Mouse (Mus musculus) forebrain, embryonic 11.5 days (tissue): ENCODE data around the gene Madcam1. TPM values are rescaled to one million over a fixed set of nuclear protein-coding genes. Genes with fewer than 3 reads are reported as not detected.
A peak's percentile ranks its signal among the peaks of the same experiment; 100 is the strongest.
"Not testable (repeated sequence)": the region's sequence is repeated elsewhere in the genome, so short reads cannot be mapped to it uniquely, and the experiment has no call there.

Experiments used
- ATAC-seq: fragments of 200-750 bp; cut with Nextera tagmentation; replicated peaks from 2 replicates; pipeline ENCODE4 v1.8.0; 2017; ENCODE audit warnings: moderate TSS enrichment; ENCODE audit not compliant: low FRiP score
- DNase-seq: peaks from one replicate; pipeline ENCODE4 v3.0.0-alpha.2; 2017; ENCODE audit warnings: low spot score
- H3K27ac ChIP-seq: fragments of 300-500 bp; sonication (generic); 2 replicates; pipeline ENCODE4 v1.5.1; 2014; ENCODE audit warnings: low read depth, low read length
- H3K27me3 ChIP-seq: fragments of 300-500 bp; sonication (generic); 2 replicates; pipeline ENCODE4 v1.6.1; 2014; ENCODE audit warnings: mild to moderate bottlenecking, low read length, mixed read lengths; ENCODE audit not compliant: control insufficient read depth, insufficient read depth
- H3K36me3 ChIP-seq: fragments of 300-500 bp; sonication (generic); 2 replicates; pipeline ENCODE4 v1.6.1; 2014; ENCODE audit warnings: mild to moderate bottlenecking, low read length, moderate library complexity, mixed read lengths; ENCODE audit not compliant: control insufficient read depth, insufficient read depth
- H3K4me1 ChIP-seq: fragments of 300-500 bp; sonication (generic); replicated peaks from 2 replicates; pipeline ENCODE4 v1.6.1; 2014; ENCODE audit warnings: low read length, mixed read lengths; ENCODE audit not compliant: control insufficient read depth, insufficient read depth
- H3K4me2 ChIP-seq: fragments of 300-500 bp; sonication (generic); 2 replicates; pipeline ENCODE4 v1.6.1; 2014; ENCODE audit warnings: low read depth, mild to moderate bottlenecking, low read length, moderate library complexity, mixed read lengths; ENCODE audit not compliant: severe bottlenecking
- H3K4me3 ChIP-seq: fragments of 300-500 bp; sonication (generic); 2 replicates; pipeline ENCODE4 v1.5.1; 2014; ENCODE audit warnings: low read depth, low read length
- H3K9ac ChIP-seq: fragments of 300-500 bp; sonication (generic); 2 replicates; pipeline ENCODE4 v1.6.1; 2014; ENCODE audit warnings: low read length
- H3K9me3 ChIP-seq: fragments of 300-500 bp; sonication (generic); 2 replicates; pipeline ENCODE4 v1.6.1; 2016; ENCODE audit warnings: low read length, mixed read lengths; ENCODE audit not compliant: control insufficient read depth
- WGBS: fragments of 180-500 bp; shearing (Covaris S2); extraction: QIAGEN DNeasy Blood & Tissue Kit; methylation state at CpG from one replicate; pipeline ENCODE4 v1.1.7; 2014; 5-methylcytosine and 5-hydroxymethylcytosine counted together
- polyA plus RNA-seq: library from polyadenylated mRNA; unstranded; fragments of >200 nt; fragmentation: Nextera tagmentation; extraction: Ambion mirVana; gene quantifications from 2 replicates; pipeline ENCODE4 v1.2.1, GENCODE M21; 2014

Madcam1 gene
- polyA plus RNA-seq, 1 experiment from 2014 or later: 0.83 TPM

- Histone ChIP-seq H3K27ac (no peak overlapping the region), H3K4me3 (no peak overlapping the region), H3K9ac (no peak overlapping the region), H3K9me3 (no peaks in the 10 kb centered on the region), H3K27me3 (no peaks in the 10 kb centered on the region), H3K36me3 (no peaks in the 10 kb centered on the region), H3K4me1 (peaks cover 13% of the 10 kb centered on the region), H3K4me2 (no peak overlapping the region)
- DNase-seq (no peak), ATAC-seq (no peak)
- 64% methylated on average over 10 of the region's 10 CpGs for WGBS
Measured at GRCm38 (mm10) chr10:79701443-79702129, 37.2 kb downstream of the Madcam1 start.

- not testable (repeated sequence) for H3K36me3 ChIP-seq, H3K4me3 ChIP-seq, H3K9me3 ChIP-seq, ATAC-seq, DNase-seq, H3K9ac ChIP-seq, H3K27ac ChIP-seq, H3K27me3 ChIP-seq, H3K4me2 ChIP-seq
- WGBS: 93% methylated on average over 3 of the region's 4 CpGs
- peaks cover 16% of the 10 kb centered on the region for H3K4me1 ChIP-seq
Measured at GRCm38 (mm10) chr10:79702970-79703369, 38.6 kb downstream of the Madcam1 start.

GRCm38 (mm10) chr10:79703541-79703940, 39.2 kb downstream of the Madcam1 start:
- Histone ChIP-seq H3K27me3 (no peaks in the 10 kb centered on the region), H3K36me3 (no peaks in the 10 kb centered on the region), H3K4me2 (peak overlapping the region; percentile 73; the same call in 1 of the 2 replicates), H3K4me3 (peak overlapping the region; percentile 84), H3K9me3 (no peaks in the 10 kb centered on the region), H3K9ac (peak overlapping the region; percentile 41; the same call in 1 of the 2 replicates), H3K27ac (no peak overlapping the region), H3K4me1 (peaks cover 16% of the 10 kb centered on the region)
- 75% methylated on average over 10 of the region's 10 CpGs for WGBS
- ATAC-seq: no peak; the same call in 1 of the 2 replicates
- DNase-seq: no peak

GRCm38 (mm10) chr10:79704065-79704969, 40.0 kb downstream of the Madcam1 start, which contains the start of gene Bsg:
Gene Bsg (plus strand): TSS chr10:79704491.
- DNase-seq: peak; percentile 99
- Histone ChIP-seq H3K4me3 (peak within 1 kb of the TSS; percentile 84), H3K36me3 (peaks cover 6% of the 10 kb centered on the region; the same call in 1 of the 2 replicates), H3K27ac (peak within 1 kb of the TSS; percentile 72; the same call in 1 of the 2 replicates), H3K27me3 (no peaks in the 10 kb centered on the region), H3K4me2 (peak within 1 kb of the TSS; percentile 73), H3K4me1 (peaks cover 16% of the 10 kb centered on the region), H3K9me3 (no peaks in the 10 kb centered on the region), H3K9ac (peak within 1 kb of the TSS; percentile 92)
- ATAC-seq: peak; percentile 97
- WGBS: under 1% methylated on average over 53 of the region's 65 CpGs

- Histone ChIP-seq H3K4me2 (peak overlapping the region; percentile 73), H3K36me3 (peaks cover 11% of the 10 kb centered on the region; the same call in 1 of the 2 replicates), H3K4me3 (peak overlapping the region; percentile 84), H3K4me1 (peaks cover 16% of the 10 kb centered on the region), H3K9me3 (no peaks in the 10 kb centered on the region), H3K27me3 (no peaks in the 10 kb centered on the region), H3K27ac (no peak overlapping the region), H3K9ac (peak overlapping the region; percentile 92)
- ATAC-seq (no peak), DNase-seq (no peak)
- 7% methylated on average over 10 of the region's 10 CpGs for WGBS
Measured at GRCm38 (mm10) chr10:79704970-79705360, 40.6 kb downstream of the Madcam1 start.

GRCm38 (mm10) chr10:79705951-79706350, 41.6 kb downstream of the Madcam1 start:
- no peak overlapping the region for H3K27ac ChIP-seq
- 0 out of 2 replicates have a peak overlapping the region, but pooled peaks have one; percentile 32 for H3K9ac ChIP-seq
- H3K9me3 ChIP-seq: no peaks in the 10 kb centered on the region
- no peak for ATAC-seq
- peaks cover 15% of the 10 kb centered on the region; the same call in 1 of the 2 replicates for H3K36me3 ChIP-seq
- no peaks in the 10 kb centered on the region for H3K27me3 ChIP-seq
- peak overlapping the region; percentile 84; the same call in 1 of the 2 replicates for H3K4me3 ChIP-seq
- WGBS: 78% methylated on average over 5 of the region's 5 CpGs
- peak overlapping the region; percentile 73; the same call in 1 of the 2 replicates for H3K4me2 ChIP-seq
- no peak for DNase-seq
- H3K4me1 ChIP-seq: peaks cover 16% of the 10 kb centered on the region

- H3K9me3 ChIP-seq: no peaks in the 10 kb centered on the region
- peaks cover 15% of the 10 kb centered on the region; the same call in 1 of the 2 replicates for H3K36me3 ChIP-seq
- H3K4me1 ChIP-seq: peaks cover 16% of the 10 kb centered on the region
- 0 out of 2 replicates have a peak overlapping the region, but pooled peaks have one; percentile 84 for H3K4me3 ChIP-seq
- H3K27me3 ChIP-seq: no peaks in the 10 kb centered on the region
- no peak overlapping the region for H3K27ac ChIP-seq
- no peak overlapping the region; the same call in 1 of the 2 replicates for H3K9ac ChIP-seq
- DNase-seq: no peak
- WGBS: 90% methylated on average over 5 of the region's 5 CpGs
- ATAC-seq: no peak
- H3K4me2 ChIP-seq: peak overlapping the region; percentile 21; the same call in 1 of the 2 replicates
Measured at GRCm38 (mm10) chr10:79706406-79707094, 42.2 kb downstream of the Madcam1 start.

GRCm38 (mm10) chr10:79707162-79707561, 42.8 kb downstream of the Madcam1 start:
- H3K27me3 ChIP-seq: no peaks in the 10 kb centered on the region
- WGBS: 91% methylated on average over 1 of the region's 1 CpGs
- H3K4me3 ChIP-seq: no peak overlapping the region
- no peak overlapping the region for H3K27ac ChIP-seq
- H3K9ac ChIP-seq: no peak overlapping the region
- H3K9me3 ChIP-seq: no peaks in the 10 kb centered on the region
- no peak for ATAC-seq
- DNase-seq: no peak
- peak overlapping the region; percentile 21; the same call in 1 of the 2 replicates for H3K4me2 ChIP-seq
- peaks cover 16% of the 10 kb centered on the region for H3K4me1 ChIP-seq
- peaks cover 15% of the 10 kb centered on the region; the same call in 1 of the 2 replicates for H3K36me3 ChIP-seq
